Mouse (Mus musculus) spleen, adult 2 months (tissue): ENCODE data around the gene Sept5.

ENCODE experiments used
- CTCF ChIP-seq: fragments of 200-500 bp; IDR thresholded peaks from 2 replicates; pipeline ENCODE4 v1.5.1; 2011; ENCODE audit warnings: mild to moderate bottlenecking, inconsistent platforms; ENCODE audit not compliant: insufficient read depth, insufficient read length, insufficient replicate concordance; ENCODE audit errors: extremely low read depth
- POLR2A ChIP-seq: fragments of 200-500 bp; IDR thresholded peaks from 2 replicates; pipeline ENCODE4 v1.6.1; 2011; ENCODE audit warnings: low read depth, low read length, inconsistent platforms

DNA sequence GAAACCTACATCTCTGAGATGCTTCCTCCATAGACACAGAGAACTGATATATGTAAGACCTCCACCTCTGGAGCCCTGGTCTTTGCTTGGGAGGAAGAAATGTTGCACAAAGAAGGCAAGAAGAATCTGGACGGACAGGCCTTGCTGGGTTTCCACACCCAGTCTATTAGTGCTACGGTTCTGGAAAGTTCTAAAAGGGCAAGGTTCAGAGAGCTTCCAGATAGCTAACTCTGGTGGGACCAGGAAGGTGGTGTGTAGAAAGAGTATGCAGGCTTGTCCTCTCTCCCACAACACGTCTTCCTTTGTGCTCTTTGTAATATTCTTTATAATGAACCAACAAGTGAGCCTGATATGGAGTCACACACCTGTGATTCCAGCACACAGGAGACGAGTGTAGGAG lies 28.8 kb upstream of the Sept5 start:
- TF ChIP-seq CTCF (no peak), POLR2A (no peak)
